Mouse (Mus musculus): ENCODE measurements around the gene Tmem208. TPM values are rescaled to one million over a fixed set of nuclear protein-coding genes. Genes with fewer than 3 reads are reported as not detected.
A peak's percentile ranks its signal among the peaks of the same experiment; 100 is the strongest.
"Not testable (repeated sequence)": the region's sequence is repeated elsewhere in the genome, so short reads cannot be mapped to it uniquely, and the experiment has no call there.

The Tmem208 gene
- 21.7 and 28.4 TPM in 2 replicates for total RNA-seq (2017)

- ATAC-seq (replicated peaks; ENCODE audit: low read depth, poor library complexity, severe bottlenecking), result peak; percentile 90
These were observed at the start of gene Tmem208, which contains the start of gene Lrrc29 for GRCm38 (mm10) chr8:105326141-105326672. Tmem208 (plus strand) TSS chr8:105326354. Lrrc29 (minus strand) TSS chr8:105326278.

GRCm38 (mm10) chr8:105278911-105279334 lies 47.2 kb upstream of the Tmem208 start:
- ATAC-seq (replicated peaks; ENCODE audit: low read depth, poor library complexity, severe bottlenecking), result peak; percentile 65

- ATAC-seq (replicated peaks; ENCODE audit: low read depth, poor library complexity, severe bottlenecking), result no peak
These were observed 45.6 kb upstream of the Tmem208 start for GRCm38 (mm10) chr8:105280567-105280966.

- no peak for ATAC-seq (replicated peaks; ENCODE audit: low read depth, poor library complexity, severe bottlenecking)
These were observed 44.3 kb upstream of the Tmem208 start for GRCm38 (mm10) chr8:105281821-105282220.

GRCm38 (mm10) chr8:105282239-105282638 lies 43.9 kb upstream of the Tmem208 start:
- no peak for ATAC-seq (replicated peaks; ENCODE audit: low read depth, poor library complexity, severe bottlenecking)

DNA sequence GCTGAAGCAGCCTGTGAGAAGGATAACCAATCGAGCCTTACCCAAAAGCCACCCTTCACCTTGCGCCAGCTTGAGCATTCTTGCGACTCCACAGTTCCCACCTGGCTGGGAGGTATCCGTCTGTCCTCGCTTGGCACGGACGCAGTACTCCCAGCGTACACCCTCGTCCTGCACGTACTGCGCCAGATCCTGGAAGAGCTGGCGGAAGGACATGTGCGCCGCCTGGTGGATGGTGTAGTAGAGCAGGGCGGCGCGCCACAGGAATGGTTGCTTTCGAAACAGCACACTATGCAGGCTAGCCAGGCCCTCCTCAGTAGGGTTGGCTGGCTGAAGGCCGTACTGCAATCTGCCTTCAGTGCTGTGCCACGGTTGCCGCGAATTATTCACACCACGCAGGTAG lies 43.1 kb upstream of the Tmem208 start:
- ATAC-seq (replicated peaks; ENCODE audit: low read depth, poor library complexity, severe bottlenecking), result peak; percentile 53

DNA sequence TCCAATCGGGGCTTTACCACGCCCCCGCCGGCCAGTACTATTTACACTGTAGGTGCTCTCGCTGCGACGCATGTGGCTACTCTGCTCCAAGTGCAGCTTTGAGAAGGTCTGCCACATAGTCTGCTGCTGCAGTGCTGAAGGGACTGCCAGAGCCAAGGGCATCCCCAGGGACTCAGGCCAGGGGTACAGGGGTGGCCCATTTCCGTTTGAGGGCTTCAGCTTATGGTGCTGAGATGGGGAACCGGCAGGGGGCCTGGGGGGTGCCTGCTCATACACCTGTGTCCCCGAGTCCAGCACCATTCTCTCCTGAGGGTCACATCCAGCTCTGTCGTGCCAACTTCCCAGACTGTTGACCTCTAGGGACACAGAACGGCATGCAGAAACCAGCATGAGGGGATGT lies 40.6 kb upstream of the Tmem208 start:
- no peak for ATAC-seq (replicated peaks; ENCODE audit: low read depth, poor library complexity, severe bottlenecking)

DNA sequence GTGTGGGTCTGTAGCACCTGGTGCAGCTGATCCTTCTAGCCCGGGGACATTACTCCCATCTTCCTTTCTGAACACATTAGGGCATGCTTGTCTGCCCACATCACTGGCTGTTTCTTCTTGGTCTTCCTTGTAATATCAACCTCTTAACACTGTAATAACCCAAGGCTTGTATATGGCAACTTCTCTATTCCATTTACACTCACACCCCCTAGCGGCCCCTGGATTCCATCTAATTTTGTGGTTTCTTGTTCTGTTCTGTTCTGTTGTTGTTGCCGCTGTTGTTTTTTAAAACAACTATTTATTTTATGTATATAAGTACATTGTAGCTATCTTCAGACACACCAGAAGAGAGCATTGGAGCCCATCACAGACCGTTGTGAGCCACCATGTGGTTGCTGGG lies 39.2 kb upstream of the Tmem208 start:
- no peak for ATAC-seq (replicated peaks; ENCODE audit: low read depth, poor library complexity, severe bottlenecking)

GRCm38 (mm10) chr8:105288231-105288630 lies 37.9 kb upstream of the Tmem208 start:
- no peak for ATAC-seq (replicated peaks; ENCODE audit: low read depth, poor library complexity, severe bottlenecking)

- ATAC-seq (replicated peaks; ENCODE audit: low read depth, poor library complexity, severe bottlenecking), result peak; percentile 84
These were observed 37.0 kb upstream of the Tmem208 start for GRCm38 (mm10) chr8:105288958-105289732.

DNA sequence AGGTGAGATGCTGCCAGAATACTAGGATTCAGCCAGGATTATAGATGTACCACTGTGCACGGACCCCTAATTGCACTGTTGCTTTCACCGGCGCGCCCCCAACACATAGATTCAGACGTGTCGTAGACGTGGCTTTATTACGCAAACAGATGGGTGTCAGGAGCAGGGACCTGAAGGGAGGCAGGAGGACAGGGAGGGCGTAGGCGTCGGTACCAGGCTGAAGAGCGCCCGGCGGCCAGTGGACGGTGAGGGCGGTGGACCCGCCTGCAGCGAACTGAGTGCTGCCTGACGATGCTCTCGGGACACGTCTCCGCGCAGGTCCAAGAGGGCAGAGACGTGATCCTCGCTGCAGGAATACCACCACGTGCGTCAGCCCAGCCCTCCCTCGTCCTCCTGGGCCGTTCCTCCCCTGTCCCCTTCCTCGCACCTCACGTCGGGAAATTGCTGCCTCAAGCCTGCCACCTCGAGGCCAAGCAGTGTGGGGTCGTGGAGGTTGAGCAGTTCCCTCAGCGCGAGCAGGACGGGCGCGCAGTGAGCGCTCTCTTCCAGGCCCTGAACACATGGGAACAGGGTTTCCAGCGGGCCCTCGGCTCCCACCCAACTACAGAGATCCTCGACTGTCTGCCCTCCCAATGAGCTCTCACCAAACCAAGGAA lies 36.2 kb upstream of the Tmem208 start, which contains the start of gene 4931428F04Rik:
TSS of gene 4931428F04Rik (minus strand) at position 60 of the 656 bp plus-strand sequence.
- ATAC-seq (replicated peaks; ENCODE audit: low read depth, poor library complexity, severe bottlenecking), result peak; percentile 13

GRCm38 (mm10) chr8:105290554-105291314 lies 35.4 kb upstream of the Tmem208 start:
- ATAC-seq (replicated peaks; ENCODE audit: low read depth, poor library complexity, severe bottlenecking), result peak; percentile 45

DNA sequence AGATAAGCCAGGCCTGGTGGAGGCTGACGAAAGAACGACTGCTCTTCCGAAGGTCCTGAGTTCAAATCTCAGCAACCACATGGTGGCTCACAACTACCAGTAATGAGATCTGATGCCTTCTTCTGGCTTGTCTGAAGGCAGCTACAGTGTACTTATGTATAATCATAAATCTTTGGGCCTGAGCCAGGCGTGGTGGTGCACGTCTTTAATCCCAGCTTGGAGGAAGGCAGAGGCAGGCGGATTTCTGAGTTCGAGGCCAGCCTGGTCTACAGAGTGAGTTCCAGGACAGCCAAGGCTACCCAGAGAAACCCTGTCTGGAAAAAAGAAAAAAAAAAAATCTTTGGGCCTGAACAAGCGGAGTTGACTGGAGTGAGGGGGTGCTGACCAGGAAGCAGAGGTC lies 34.8 kb upstream of the Tmem208 start:
- ATAC-seq (replicated peaks; ENCODE audit: low read depth, poor library complexity, severe bottlenecking), result not testable (repeated sequence)

GRCm38 (mm10) chr8:105291802-105292201 lies 34.4 kb upstream of the Tmem208 start:
- ATAC-seq (replicated peaks; ENCODE audit: low read depth, poor library complexity, severe bottlenecking), result not testable (repeated sequence)

DNA sequence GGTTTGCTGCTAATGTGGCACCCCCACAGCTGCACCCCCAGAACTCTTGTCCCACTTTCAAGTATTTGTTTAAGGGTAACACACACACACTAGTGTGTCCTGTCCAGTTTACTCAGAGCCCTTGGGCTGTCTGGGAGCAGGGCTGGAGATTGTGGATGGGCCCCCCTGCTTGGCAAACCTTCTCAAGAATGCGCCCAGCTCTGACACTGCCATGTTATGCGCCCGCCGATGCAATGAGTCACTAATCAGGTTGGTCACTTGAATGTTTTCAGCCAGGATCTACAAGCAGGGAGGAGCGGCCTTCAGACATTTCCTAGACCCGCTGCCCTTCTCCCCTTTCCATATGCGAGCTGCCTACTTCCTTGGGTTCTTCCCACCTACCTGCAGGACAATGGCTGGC lies 33.7 kb upstream of the Tmem208 start:
- no peak for ATAC-seq (replicated peaks; ENCODE audit: low read depth, poor library complexity, severe bottlenecking)

DNA sequence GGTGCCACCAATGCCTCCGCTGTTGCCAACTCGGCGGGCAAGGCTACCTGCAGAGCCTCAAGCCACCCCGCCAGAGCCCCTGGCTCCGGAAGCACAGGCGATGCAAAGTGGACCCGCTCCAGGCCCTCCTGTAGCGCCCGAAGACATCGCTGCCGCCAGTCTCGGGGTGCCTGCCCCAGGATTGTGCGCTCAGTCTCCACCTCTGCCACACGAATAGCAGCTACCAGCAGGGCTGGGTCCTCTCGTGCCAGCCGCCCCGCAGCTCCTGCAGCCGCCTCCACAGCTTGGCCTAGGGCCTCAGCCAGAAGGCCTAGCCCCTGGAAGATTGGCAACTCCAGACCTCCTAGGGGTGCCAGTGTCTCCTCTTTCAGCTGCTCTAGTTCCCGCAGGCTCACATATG lies 32.7 kb upstream of the Tmem208 start:
- ATAC-seq (replicated peaks; ENCODE audit: low read depth, poor library complexity, severe bottlenecking), result no peak

DNA sequence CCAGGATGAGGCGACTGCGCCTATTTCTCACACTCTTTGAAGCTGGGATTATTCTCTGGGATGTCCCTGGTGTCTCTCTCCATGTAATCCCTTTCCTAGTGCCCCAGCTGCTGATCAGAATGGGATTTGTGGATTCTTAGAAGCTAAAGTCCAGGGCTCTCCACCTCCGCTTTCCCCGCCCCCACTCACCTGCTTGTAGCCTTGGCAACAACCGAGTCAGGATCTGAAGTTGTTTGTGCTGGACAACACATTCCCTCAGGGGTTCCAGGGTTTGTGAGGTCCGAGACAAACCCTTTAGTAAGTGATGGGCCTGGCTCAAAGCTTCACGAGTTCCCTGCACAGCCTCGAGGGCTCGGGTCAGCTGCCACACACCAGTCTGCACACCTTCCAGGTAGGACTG lies 31.4 kb upstream of the Tmem208 start:
- ATAC-seq (replicated peaks; ENCODE audit: low read depth, poor library complexity, severe bottlenecking), result no peak

DNA sequence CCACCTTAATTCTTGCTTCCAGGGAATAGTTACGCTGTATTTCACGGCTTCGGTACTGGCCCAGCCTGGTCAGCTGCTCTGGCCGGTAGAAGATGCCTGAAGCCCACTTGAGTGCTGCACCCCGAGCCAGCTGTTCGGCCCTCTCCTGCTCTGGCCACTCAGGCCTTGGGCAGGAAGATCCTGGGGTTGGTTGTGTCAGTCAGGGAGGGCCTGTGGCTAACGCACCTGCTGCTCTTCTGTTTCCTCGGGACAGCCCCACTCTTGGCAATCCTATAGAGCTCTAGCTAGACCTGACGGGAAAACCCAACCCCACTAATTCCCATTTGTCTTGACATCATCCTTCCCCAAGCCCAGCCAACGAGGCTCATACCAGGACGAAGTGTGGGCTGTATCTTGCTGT lies 30.9 kb upstream of the Tmem208 start:
- no peak for ATAC-seq (replicated peaks; ENCODE audit: low read depth, poor library complexity, severe bottlenecking)

DNA sequence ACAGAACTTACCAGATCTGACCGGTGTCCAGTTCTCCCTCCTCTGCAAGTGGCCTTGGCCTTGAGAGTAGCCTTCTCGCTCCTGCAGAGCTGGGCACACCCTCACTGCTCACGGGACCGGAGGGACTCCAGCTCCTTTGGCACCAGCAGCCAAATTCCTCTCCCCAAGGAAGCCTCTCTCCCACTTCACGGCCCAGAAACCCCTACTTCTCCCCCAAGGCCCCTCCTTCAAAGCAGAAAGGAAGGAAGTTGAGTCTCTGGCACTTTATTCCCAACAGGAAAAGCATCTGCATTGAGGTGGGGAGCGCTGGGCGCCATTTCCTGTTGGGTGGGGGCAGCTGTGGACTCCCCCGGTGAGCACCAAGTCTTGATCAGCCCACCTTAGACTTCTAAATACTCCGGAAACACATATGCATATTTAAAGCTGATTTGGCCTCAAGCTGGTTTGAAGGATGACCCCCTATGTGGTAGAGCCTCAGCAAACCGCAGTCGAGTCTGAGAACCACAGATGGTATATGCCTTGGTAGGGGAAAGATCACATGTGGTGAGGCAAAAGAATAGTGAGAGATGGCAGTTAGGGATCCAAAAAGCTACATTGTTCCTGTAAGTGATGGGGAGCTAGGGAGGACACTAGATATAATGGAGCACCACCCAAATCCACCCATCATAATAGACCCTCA lies 30.1 kb upstream of the Tmem208 start, which contains the start of gene Exoc3l:
TSS of gene Exoc3l (minus strand) at position 207 of the 679 bp plus-strand sequence.
- ATAC-seq (replicated peaks; ENCODE audit: low read depth, poor library complexity, severe bottlenecking), result peak; percentile 39
